In the genomic region with DNA sequence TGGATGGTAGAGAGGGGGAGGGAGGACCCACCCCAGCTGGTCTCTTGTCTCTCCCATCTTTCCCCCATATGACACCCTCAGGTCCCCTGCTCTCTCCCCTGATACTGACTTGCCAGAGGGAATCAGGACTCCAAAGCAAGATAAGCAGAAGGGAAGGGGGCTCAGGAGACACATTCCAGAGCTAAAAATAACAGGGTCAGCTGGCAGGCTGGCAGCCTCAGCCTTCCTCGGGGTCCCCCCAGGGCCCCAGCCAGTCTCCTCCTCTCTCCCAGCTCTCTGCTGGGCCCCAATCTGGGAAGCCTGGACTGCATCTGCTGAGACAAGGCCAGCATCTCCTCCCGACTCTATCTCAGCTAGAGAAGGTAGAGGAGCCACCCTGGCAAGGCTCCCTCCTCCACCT, we compare ENCODE assay signal across 8 mouse cellular contexts.
DNase-seq lines count a peak whose midpoint lies in the region; ATAC-seq lines count a peak whose summit lies in the region.

No protein-coding gene starts in this region.

- H3K4me1 ChIP-seq in hindbrain, embryonic 10.5 days (replicated peaks), result peaks cover 71% of the 10 kb centered on the region
- peaks cover 31% of the 10 kb centered on the region for H3K4me1 ChIP-seq in hindbrain, embryonic 11.5 days (replicated peaks; ENCODE audit: control insufficient read depth, insufficient read depth, low read length)
- H3K4me1 ChIP-seq in embryonic facial prominence, embryonic 12.5 days, result peaks cover 57% of the 10 kb centered on the region
- H3K4me1 ChIP-seq in embryonic facial prominence, embryonic 15.5 days, result peaks cover 46% of the 10 kb centered on the region
- peaks cover 45% of the 10 kb centered on the region for H3K4me1 ChIP-seq in hindbrain, embryonic 16.5 days (ENCODE audit: control insufficient read depth, insufficient read depth, low read depth, low read length)

- H3K27ac ChIP-seq in hindbrain, embryonic 10.5 days, result peak overlapping the region; percentile 85
- no peak overlapping the region for H3K27ac ChIP-seq in hindbrain, embryonic 11.5 days (ENCODE audit: low read depth, low read length)
- H3K27ac ChIP-seq in embryonic facial prominence, embryonic 12.5 days, result 0 out of 2 replicates have a peak overlapping the region, but pooled peaks have one; percentile 93
- peak overlapping the region; percentile 58 for H3K27ac ChIP-seq in embryonic facial prominence, embryonic 15.5 days (replicated peaks)
- peak overlapping the region; percentile 95 for H3K27ac ChIP-seq in hindbrain, embryonic 16.5 days (ENCODE audit: low read depth, low read length)

- ATAC-seq in hindbrain, embryonic 11.5 days (ENCODE audit: low FRiP score), result no peak
- no peak for ATAC-seq in embryonic facial prominence, embryonic 12.5 days (ENCODE audit: insufficient number of reproducible peaks, insufficient read depth, low FRiP score, low TSS enrichment)
- ATAC-seq in embryonic facial prominence, embryonic 15.5 days (ENCODE audit: insufficient number of reproducible peaks, low FRiP score, low TSS enrichment, low read depth), result no peak
- no peak for ATAC-seq in hindbrain, embryonic 16.5 days
- no peak for ATAC-seq in erythroid progenitor cell, adult 5-6 weeks (replicated peaks; ENCODE audit: low FRiP score, poor library complexity, severe bottlenecking)

- H3K36me3 ChIP-seq in hindbrain, embryonic 10.5 days, result no peaks in the 10 kb centered on the region
- H3K36me3 ChIP-seq in hindbrain, embryonic 11.5 days (ENCODE audit: control insufficient read depth, insufficient read depth, low read length), result no peaks in the 10 kb centered on the region
- no peaks in the 10 kb centered on the region for H3K36me3 ChIP-seq in embryonic facial prominence, embryonic 12.5 days
- no peaks in the 10 kb centered on the region for H3K36me3 ChIP-seq in embryonic facial prominence, embryonic 15.5 days
- no peaks in the 10 kb centered on the region for H3K36me3 ChIP-seq in hindbrain, embryonic 16.5 days (ENCODE audit: control insufficient read depth, insufficient read depth, low read length)

- H3K9me3 ChIP-seq in hindbrain, embryonic 10.5 days, result no peaks in the 10 kb centered on the region
- no peaks in the 10 kb centered on the region for H3K9me3 ChIP-seq in hindbrain, embryonic 11.5 days (ENCODE audit: control insufficient read depth, low read length)
- H3K9me3 ChIP-seq in embryonic facial prominence, embryonic 12.5 days, result no peaks in the 10 kb centered on the region
- H3K9me3 ChIP-seq in embryonic facial prominence, embryonic 15.5 days (replicated peaks), result no peaks in the 10 kb centered on the region
- no peaks in the 10 kb centered on the region for H3K9me3 ChIP-seq in hindbrain, embryonic 16.5 days (ENCODE audit: control insufficient read depth, low read length)

- H3K9ac ChIP-seq in hindbrain, embryonic 11.5 days (ENCODE audit: low read depth, low read length), result no peak overlapping the region
- H3K9ac ChIP-seq in embryonic facial prominence, embryonic 12.5 days, result no peak overlapping the region
- no peak overlapping the region for H3K9ac ChIP-seq in embryonic facial prominence, embryonic 15.5 days
- H3K9ac ChIP-seq in hindbrain, embryonic 16.5 days (ENCODE audit: low read depth, low read length), result peak overlapping the region; percentile 33; the same call in 1 of the 2 replicates

- WGBS in hindbrain, embryonic 10.5 days, result 38% methylated on average over 2 of the region's 2 CpGs
- 45% methylated on average over 2 of the region's 2 CpGs for WGBS in hindbrain, embryonic 11.5 days
- WGBS in embryonic facial prominence, embryonic 12.5 days, result 21% methylated on average over 2 of the region's 2 CpGs
- 12% methylated on average over 2 of the region's 2 CpGs for WGBS in embryonic facial prominence, embryonic 15.5 days
- 38% methylated on average over 2 of the region's 2 CpGs for WGBS in hindbrain, embryonic 16.5 days

- H3K4me3 ChIP-seq in hindbrain, embryonic 10.5 days, result no peak overlapping the region
- H3K4me3 ChIP-seq in hindbrain, embryonic 11.5 days (ENCODE audit: low read depth, low read length), result no peak overlapping the region
- no peak overlapping the region for H3K4me3 ChIP-seq in embryonic facial prominence, embryonic 12.5 days
- no peak overlapping the region for H3K4me3 ChIP-seq in embryonic facial prominence, embryonic 15.5 days (replicated peaks)
- no peak overlapping the region for H3K4me3 ChIP-seq in hindbrain, embryonic 16.5 days (ENCODE audit: low read length)

- H3K4me2 ChIP-seq in hindbrain, embryonic 11.5 days (replicated peaks; ENCODE audit: low read depth, low read length), result no peak overlapping the region
- no peak overlapping the region for H3K4me2 ChIP-seq in embryonic facial prominence, embryonic 12.5 days (replicated peaks)
- H3K4me2 ChIP-seq in embryonic facial prominence, embryonic 15.5 days (replicated peaks), result no peak overlapping the region
- no peak overlapping the region for H3K4me2 ChIP-seq in hindbrain, embryonic 16.5 days (ENCODE audit: low read length)

- H3K27me3 ChIP-seq in hindbrain, embryonic 10.5 days (ENCODE audit: insufficient read depth, poor library complexity, severe bottlenecking), result peaks cover 15% of the 10 kb centered on the region; the same call in 1 of the 2 replicates
- no peaks in the 10 kb centered on the region for H3K27me3 ChIP-seq in hindbrain, embryonic 11.5 days (ENCODE audit: control insufficient read depth, insufficient read depth, low read length)
- H3K27me3 ChIP-seq in embryonic facial prominence, embryonic 12.5 days, result no peaks in the 10 kb centered on the region
- no peaks in the 10 kb centered on the region for H3K27me3 ChIP-seq in embryonic facial prominence, embryonic 15.5 days
- H3K27me3 ChIP-seq in hindbrain, embryonic 16.5 days (replicated peaks; ENCODE audit: control insufficient read depth, insufficient read depth, low read length), result no peaks in the 10 kb centered on the region

- no peak for DNase-seq in hindbrain, embryonic 10.5 days (ENCODE audit: low spot score)
- no peak for DNase-seq in hindbrain, embryonic 11.5 days (ENCODE audit: low spot score)
- DNase-seq in adrenal gland, postnatal 14 days, result no peak
- no peak for DNase-seq in left cerebral cortex, adult 11 months (ENCODE audit: low spot score)
